Mouse (Mus musculus) testis, adult 2 months (tissue): ENCODE measurements around the gene Lmna. TPM values are rescaled to one million over a fixed set of nuclear protein-coding genes. Genes with fewer than 3 reads are reported as not detected.
A peak's percentile ranks its signal among the peaks of the same experiment; 100 is the strongest.

Source experiments
- H3K27ac ChIP-seq: fragments of 200-500 bp; 2 replicates; pipeline ENCODE4 v1.5.1; 2012; ENCODE audit warnings: low read depth, low read length; ENCODE audit not compliant: control insufficient read depth, insufficient read depth
- H3K27me3 ChIP-seq: fragments of 200-500 bp; 2 replicates; pipeline ENCODE4 v1.6.1; 2012; ENCODE audit warnings: mild to moderate bottlenecking, low read length, moderate library complexity; ENCODE audit not compliant: control insufficient read depth, insufficient read depth
- H3K36me3 ChIP-seq: fragments of 200-500 bp; 2 replicates; pipeline ENCODE4 v1.6.1; 2012; ENCODE audit warnings: mild to moderate bottlenecking, low read length; ENCODE audit not compliant: control insufficient read depth, insufficient read depth
- H3K4me1 ChIP-seq: fragments of 200-500 bp; 2 replicates; pipeline ENCODE4 v1.6.1; 2012; ENCODE audit warnings: low read length; ENCODE audit not compliant: control insufficient read depth, insufficient read depth
- H3K4me3 ChIP-seq: fragments of 200-500 bp; 2 replicates; pipeline ENCODE4 v1.5.1; 2012; ENCODE audit warnings: low read depth, mild to moderate bottlenecking, low read length, moderate library complexity, mixed read lengths; ENCODE audit not compliant: control insufficient read depth
- CTCF ChIP-seq: fragments of 200-500 bp; IDR thresholded peaks from 2 replicates; pipeline ENCODE4 v1.5.1; 2012; ENCODE audit warnings: low read depth, mild to moderate bottlenecking, inconsistent platforms, low read length, moderate library complexity; ENCODE audit not compliant: control insufficient read depth, insufficient read depth, insufficient replicate concordance
- POLR2A ChIP-seq: fragments of 200-500 bp; IDR thresholded peaks from 2 replicates; pipeline ENCODE4 v1.6.1; 2012; ENCODE audit warnings: low read depth, mild to moderate bottlenecking, inconsistent platforms, low read length, moderate library complexity; ENCODE audit not compliant: control insufficient read depth
- polyA plus RNA-seq: library from polyadenylated mRNA; depleted of rRNA; stranded (reverse); fragments of >200 nt; gene quantifications from 2 replicates; pipeline ENCODE4 v1.2.3, GENCODE M21; 2012

Gene Lmna
- polyA plus RNA-seq, 1 experiment, result 14.4 TPM

GRCm38 (mm10) chr3:88527565-88527964, 17.8 kb upstream of the Lmna start:
- no peak for TF ChIP-seq CTCF
- TF ChIP-seq POLR2A, result no peak
- Histone ChIP-seq H3K36me3 (no peaks in the 10 kb centered on the region), H3K27ac (no peak overlapping the region), H3K4me3 (no peak overlapping the region), H3K27me3 (no peaks in the 10 kb centered on the region; the same call in 1 of the 2 replicates), H3K4me1 (peaks cover 14% of the 10 kb centered on the region)

DNA sequence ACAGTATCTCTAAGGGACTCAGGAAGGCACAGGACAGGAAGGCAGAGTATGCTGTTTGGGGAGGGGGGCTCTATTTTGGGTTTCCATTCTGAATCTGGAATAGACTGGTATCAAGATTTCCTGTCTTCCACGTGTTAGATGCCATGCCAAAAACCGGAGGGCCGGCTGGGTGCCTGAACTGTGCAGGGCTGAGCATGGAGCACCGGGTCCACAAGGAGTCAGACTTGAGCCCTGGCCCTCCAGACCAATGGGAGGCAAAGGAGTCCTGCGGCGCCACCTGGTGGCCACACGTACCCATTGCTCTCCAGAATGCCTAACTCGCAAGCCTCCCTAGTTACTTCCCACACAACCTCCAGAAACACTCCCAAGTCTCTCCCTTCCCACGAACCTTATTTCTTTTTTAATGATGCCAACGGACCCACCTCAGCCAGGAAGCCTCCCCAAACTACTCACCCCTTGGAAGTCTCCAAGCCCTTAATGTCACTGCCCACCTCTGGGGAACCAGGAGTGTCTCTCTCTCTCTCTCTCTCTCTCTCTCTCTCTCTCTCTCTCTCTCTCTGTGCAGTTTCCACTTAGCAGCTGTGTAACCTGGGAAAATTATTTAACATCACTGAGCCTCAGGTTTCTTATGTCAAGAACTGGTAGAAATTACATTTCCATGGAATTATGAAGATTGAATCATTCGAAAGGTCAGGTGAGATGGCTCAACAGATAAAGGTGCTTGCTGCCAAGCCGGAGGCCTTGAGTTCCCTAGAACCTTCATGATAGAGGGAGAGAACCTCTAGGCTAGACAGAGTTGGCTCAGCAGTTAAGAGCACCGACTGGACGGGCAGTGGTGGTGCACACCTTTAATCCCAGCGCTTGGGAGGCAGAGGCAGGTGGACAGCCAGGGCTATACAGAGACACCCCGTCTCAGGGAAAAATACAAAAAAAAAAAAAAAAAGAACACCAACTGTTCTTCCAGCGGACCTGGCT, 16.7 kb upstream of the Lmna start:
- no peak for TF ChIP-seq POLR2A
- peak; percentile 98 for TF ChIP-seq CTCF
- H3K4me3 ChIP-seq, result no peak overlapping the region
- H3K36me3 ChIP-seq, result no peaks in the 10 kb centered on the region
- no peak overlapping the region for H3K27ac ChIP-seq
- H3K27me3 ChIP-seq, result no peaks in the 10 kb centered on the region
- peaks cover 14% of the 10 kb centered on the region for H3K4me1 ChIP-seq

DNA sequence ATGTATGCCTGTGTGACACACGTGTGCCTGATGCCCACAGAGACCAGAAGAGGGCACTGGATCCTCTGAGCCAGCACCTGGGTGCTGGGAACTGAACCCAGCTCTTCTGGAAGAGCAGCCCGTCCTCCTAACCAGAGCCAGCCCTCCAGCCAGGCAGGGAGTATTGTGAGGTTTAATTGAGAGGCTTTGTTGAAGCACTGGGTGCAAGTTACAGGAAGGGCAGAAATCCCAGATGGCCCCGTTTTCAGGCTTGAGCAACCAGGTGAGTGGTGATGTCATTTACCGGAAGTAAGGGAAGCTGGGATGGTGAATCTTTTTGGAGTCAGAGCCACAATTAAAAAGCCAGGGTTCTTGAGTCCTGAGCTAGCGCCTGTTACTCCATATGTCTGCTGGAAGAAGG, 15.3 kb upstream of the Lmna start:
- no peaks in the 10 kb centered on the region for H3K27me3 ChIP-seq
- H3K4me1 ChIP-seq, result peaks cover 6% of the 10 kb centered on the region
- no peaks in the 10 kb centered on the region for H3K36me3 ChIP-seq
- H3K27ac ChIP-seq, result no peak overlapping the region
- TF ChIP-seq POLR2A (no peak), CTCF (no peak)
- H3K4me3 ChIP-seq, result no peak overlapping the region

DNA sequence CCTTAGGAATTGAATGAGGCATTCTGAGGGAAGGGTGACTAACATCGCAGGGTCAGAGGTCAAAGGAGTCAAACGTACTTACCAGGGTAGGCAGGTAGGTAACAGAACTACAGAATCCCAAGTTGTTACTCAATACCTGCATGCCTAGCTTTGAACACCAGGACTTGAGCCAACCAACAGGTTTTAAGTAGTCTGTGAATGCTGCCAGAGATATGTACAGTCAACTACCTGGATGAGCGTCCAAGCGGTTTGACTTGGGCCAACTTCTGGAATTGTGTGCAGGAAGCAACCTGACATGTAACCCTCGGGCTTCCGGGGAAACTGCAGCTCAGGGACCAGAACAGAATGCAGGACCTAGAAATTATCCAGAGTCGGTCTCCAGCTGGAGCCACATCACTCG, 13.3 kb upstream of the Lmna start:
- peaks cover 6% of the 10 kb centered on the region for H3K4me1 ChIP-seq
- H3K27me3 ChIP-seq, result no peaks in the 10 kb centered on the region
- H3K36me3 ChIP-seq, result no peaks in the 10 kb centered on the region

DNA sequence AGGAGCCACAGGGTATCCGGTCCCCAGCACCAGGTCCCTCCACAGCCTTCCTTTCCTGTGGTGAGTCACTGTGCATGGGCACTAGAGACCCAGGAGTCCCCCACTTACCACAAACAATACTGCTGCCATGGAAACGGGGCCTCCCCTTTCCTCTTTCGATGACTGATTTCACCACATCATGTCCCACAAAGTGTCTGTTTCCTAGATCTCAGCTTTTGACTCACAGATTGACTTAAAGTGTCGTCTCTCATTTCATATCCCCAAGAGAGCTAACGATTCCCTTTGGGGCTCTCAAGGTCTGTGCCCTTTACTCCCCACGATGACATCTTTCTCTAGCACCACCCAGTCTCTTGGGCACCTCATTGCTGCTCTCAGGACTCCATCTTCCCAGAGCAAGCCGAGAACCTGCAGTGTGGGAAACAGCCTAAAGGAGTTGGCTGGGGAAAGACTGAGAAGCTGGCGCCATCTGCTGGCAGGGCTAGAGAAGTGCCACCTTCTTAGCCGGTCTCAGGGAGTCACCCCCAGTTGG, 12.1 kb upstream of the Lmna start:
- H3K36me3 ChIP-seq, result no peaks in the 10 kb centered on the region
- H3K4me3 ChIP-seq, result no peak overlapping the region
- H3K4me1 ChIP-seq, result 0 out of 2 replicates have a peak, but pooled peaks cover 2% of the 10 kb centered on the region
- no peaks in the 10 kb centered on the region for H3K27me3 ChIP-seq
- H3K27ac ChIP-seq, result no peak overlapping the region
- TF ChIP-seq CTCF (peak; percentile 94; the same call in 1 of the 2 replicates), POLR2A (no peak)

More for the DNA sequence above, 13.3 kb upstream of the Lmna start:
- no peak overlapping the region for H3K4me3 ChIP-seq
- H3K27ac ChIP-seq, result no peak overlapping the region
- TF ChIP-seq CTCF (no peak), POLR2A (no peak)

DNA sequence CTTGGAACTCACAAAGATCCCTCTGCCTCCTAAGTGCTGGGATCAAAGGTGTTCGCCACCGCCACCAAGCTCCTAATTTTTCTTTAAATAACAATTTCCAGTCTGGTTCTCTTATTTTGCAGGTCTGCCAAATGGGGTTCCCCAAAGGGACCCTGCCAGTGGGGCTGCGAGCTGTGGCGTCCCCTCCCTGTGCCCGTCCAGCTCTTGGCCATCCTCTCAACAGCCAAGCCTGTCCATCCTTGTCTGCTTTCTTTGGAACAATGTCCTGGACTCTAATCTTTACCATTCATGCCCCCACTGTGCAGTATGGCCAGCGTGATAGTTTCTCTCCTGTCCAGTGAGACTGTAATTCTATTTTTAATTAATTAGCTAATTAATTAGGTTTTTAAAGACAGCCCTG, 11.4 kb upstream of the Lmna start:
- H3K36me3 ChIP-seq, result no peaks in the 10 kb centered on the region
- no peak overlapping the region for H3K27ac ChIP-seq
- H3K27me3 ChIP-seq, result no peaks in the 10 kb centered on the region
- no peak overlapping the region for H3K4me3 ChIP-seq
- 0 out of 2 replicates have a peak, but pooled peaks cover 2% of the 10 kb centered on the region for H3K4me1 ChIP-seq
- no peak for TF ChIP-seq CTCF

DNA sequence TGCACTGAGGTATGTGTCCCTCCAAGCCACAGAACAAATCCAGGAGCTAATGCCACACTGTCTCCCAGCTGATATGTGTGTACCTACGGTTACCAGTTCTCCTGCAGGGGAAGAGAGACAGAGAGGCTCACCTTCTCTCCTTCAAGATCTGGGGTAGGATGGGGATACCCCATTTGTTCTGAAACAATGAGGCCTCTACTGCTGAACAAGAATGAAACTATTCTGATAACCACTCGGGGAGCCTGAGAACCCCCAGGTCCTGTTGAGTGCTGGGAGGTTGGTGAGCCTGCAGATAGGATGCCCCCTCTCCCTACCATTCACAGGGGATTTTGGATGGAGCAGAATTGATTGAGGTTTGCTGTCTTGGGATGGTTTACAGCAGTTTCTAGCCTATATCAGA, 10.3 kb upstream of the Lmna start:
- Histone ChIP-seq H3K4me1 (no peaks in the 10 kb centered on the region), H3K27me3 (no peaks in the 10 kb centered on the region), H3K27ac (no peak overlapping the region), H3K36me3 (no peaks in the 10 kb centered on the region), H3K4me3 (no peak overlapping the region)
- TF ChIP-seq CTCF, result no peak
